Mouse (Mus musculus) thymus, postnatal 0 days (tissue): ENCODE results near the gene Ppp1r9a. TPM values are rescaled to one million over a fixed set of nuclear protein-coding genes. Genes with fewer than 3 reads are reported as not detected.

Source experiments
- DNase-seq: peaks from one replicate; pipeline ENCODE4 v3.0.0-alpha.2; 2015; ENCODE audit warnings: low spot score
- polyA plus RNA-seq: library from polyadenylated mRNA; unstranded; fragments of >200 nt; fragmentation: Nextera tagmentation; extraction: Ambion mirVana; gene quantifications from 2 replicates; pipeline ENCODE4 v1.2.1, GENCODE M21; 2015

Ppp1r9a gene
- polyA plus RNA-seq, 1 experiment from 2014 or later, result 0.91 TPM

GRCm38 (mm10) chr6:5152185-5152584 is 249.5 kb downstream of the Ppp1r9a start:
- no peak for DNase-seq

GRCm38 (mm10) chr6:5154786-5155185 is 252.1 kb downstream of the Ppp1r9a start:
- DNase-seq, result no peak

- no peak for DNase-seq
Measured at GRCm38 (mm10) chr6:5155313-5155927, 252.7 kb downstream of the Ppp1r9a start.

GRCm38 (mm10) chr6:5156541-5157425 is 254.1 kb downstream of the Ppp1r9a start:
- DNase-seq, result no peak

- DNase-seq, result no peak
Measured at GRCm38 (mm10) chr6:5159385-5159791, 256.7 kb downstream of the Ppp1r9a start.

GRCm38 (mm10) chr6:5162052-5162451 is 259.3 kb downstream of the Ppp1r9a start:
- DNase-seq, result no peak

- no peak for DNase-seq
Measured at GRCm38 (mm10) chr6:5163507-5164144, 260.9 kb downstream of the Ppp1r9a start.

GRCm38 (mm10) chr6:5164855-5165254 is 262.1 kb downstream of the Ppp1r9a start:
- no peak for DNase-seq

GRCm38 (mm10) chr6:5167051-5167677 is 264.4 kb downstream of the Ppp1r9a start:
- DNase-seq, result no peak

- no peak for DNase-seq
Measured at GRCm38 (mm10) chr6:5168158-5168557, 265.4 kb downstream of the Ppp1r9a start.

- no peak for DNase-seq
Measured at GRCm38 (mm10) chr6:5171418-5171817, 268.7 kb downstream of the Ppp1r9a start.

GRCm38 (mm10) chr6:5172571-5172970 is 269.9 kb downstream of the Ppp1r9a start:
- DNase-seq, result no peak

- no peak for DNase-seq
Measured at GRCm38 (mm10) chr6:5174179-5174812, 271.6 kb downstream of the Ppp1r9a start.

GRCm38 (mm10) chr6:5177967-5178891 is 275.5 kb downstream of the Ppp1r9a start:
- DNase-seq, result no peak

GRCm38 (mm10) chr6:5179189-5179588 is 276.5 kb downstream of the Ppp1r9a start:
- no peak for DNase-seq

- no peak for DNase-seq
Measured at GRCm38 (mm10) chr6:5180645-5181044, 277.9 kb downstream of the Ppp1r9a start.

- DNase-seq, result no peak
Measured at GRCm38 (mm10) chr6:5186229-5186950, 283.7 kb downstream of the Ppp1r9a start.

GRCm38 (mm10) chr6:5187586-5187985 is 284.9 kb downstream of the Ppp1r9a start:
- no peak for DNase-seq

- no peak for DNase-seq
Measured at GRCm38 (mm10) chr6:5188036-5188435, 285.3 kb downstream of the Ppp1r9a start.
